Mouse (Mus musculus) regulatory T cell (primary cell): ENCODE results near the gene Gnb1l.

ENCODE experiments used
- in situ Hi-C: fragments of 300-600 bp; cut with MboI, MseI; formaldehyde crosslinking; loops from one replicate; pipeline ENCODE4 v1.15.1; 2025; ENCODE audit warnings: high pct_unique_total_duplicates

Gene Gnb1l

GRCm38 (mm10) chr16:18547891-18548290, 49.4 kb downstream of the Gnb1l start:
- in situ Hi-C loops = no loop called here

GRCm38 (mm10) chr16:18551604-18552003, 53.1 kb downstream of the Gnb1l start:
- in situ Hi-C loops = no loop called here

- in situ Hi-C loops = no loop called here
Observed at GRCm38 (mm10) chr16:18552106-18552710, 53.7 kb downstream of the Gnb1l start.

GRCm38 (mm10) chr16:18554721-18555120, 56.2 kb downstream of the Gnb1l start:
- in situ Hi-C loops = no loop called here

- in situ Hi-C loops = no loop called here
Observed at GRCm38 (mm10) chr16:18555235-18555935, 56.9 kb downstream of the Gnb1l start.

GRCm38 (mm10) chr16:18556461-18556860, 57.9 kb downstream of the Gnb1l start:
- in situ Hi-C loops = no loop called here

GRCm38 (mm10) chr16:18564472-18564871, 66.0 kb downstream of the Gnb1l start:
- in situ Hi-C loops = no loop called here

GRCm38 (mm10) chr16:18568599-18568998, 70.1 kb downstream of the Gnb1l start:
- in situ Hi-C loops = no loop called here

GRCm38 (mm10) chr16:18574196-18574595, 75.7 kb downstream of the Gnb1l start:
- in situ Hi-C loops = no loop called here

GRCm38 (mm10) chr16:18577071-18577470, 78.6 kb downstream of the Gnb1l start:
- in situ Hi-C loops = no loop called here

- in situ Hi-C loops = no loop called here
Observed at GRCm38 (mm10) chr16:18577599-18578160, 79.2 kb downstream of the Gnb1l start.

- in situ Hi-C loops = no loop called here
Observed at GRCm38 (mm10) chr16:18580389-18580788, 81.9 kb downstream of the Gnb1l start.

GRCm38 (mm10) chr16:18581050-18581622, 82.6 kb downstream of the Gnb1l start:
- in situ Hi-C loops = no loop called here

- in situ Hi-C loops = no loop called here
Observed at GRCm38 (mm10) chr16:18581623-18582205, 83.2 kb downstream of the Gnb1l start.

- in situ Hi-C loops = no loop called here
Observed at GRCm38 (mm10) chr16:18582426-18583148, 84.1 kb downstream of the Gnb1l start.

GRCm38 (mm10) chr16:18583169-18583568, 84.7 kb downstream of the Gnb1l start:
- in situ Hi-C loops = no loop called here

GRCm38 (mm10) chr16:18583673-18584357, 85.3 kb downstream of the Gnb1l start:
- in situ Hi-C loops = no loop called here

- in situ Hi-C loops = no loop called here
Observed at GRCm38 (mm10) chr16:18584901-18585510, 86.5 kb downstream of the Gnb1l start.

GRCm38 (mm10) chr16:18585676-18586075, 87.2 kb downstream of the Gnb1l start:
- in situ Hi-C loops = no loop called here

GRCm38 (mm10) chr16:18586076-18586905, 87.8 kb downstream of the Gnb1l start:
- in situ Hi-C loops = no loop called here
